Mouse (Mus musculus) lung, embryonic 14.5 days (tissue): Measurements from ENCODE around the gene Srxn1. TPM values are rescaled to one million over a fixed set of nuclear protein-coding genes. Genes with fewer than 3 reads are reported as not detected.

ENCODE experiments used
- ATAC-seq: fragments of 200-750 bp; cut with Nextera tagmentation; 2 replicates; pipeline ENCODE4 v1.8.0; 2017; ENCODE audit warnings: mild to moderate bottlenecking, moderate TSS enrichment, moderate library complexity; ENCODE audit not compliant: insufficient read depth
- DNase-seq: peaks from one replicate; pipeline ENCODE4 v3.0.0-alpha.2; 2015
- H3K27ac ChIP-seq: fragments of 300-500 bp; sonication (generic); 2 replicates; pipeline ENCODE4 v1.5.1; 2014; ENCODE audit warnings: low read depth, mild to moderate bottlenecking, moderate library complexity
- H3K27me3 ChIP-seq: fragments of 300-500 bp; sonication (generic); 2 replicates; pipeline ENCODE4 v1.6.1; 2014; ENCODE audit warnings: low read length, control low read depth; ENCODE audit not compliant: insufficient read depth
- H3K36me3 ChIP-seq: fragments of 300-500 bp; sonication (generic); 2 replicates; pipeline ENCODE4 v1.6.1; 2014; ENCODE audit warnings: control low read depth; ENCODE audit not compliant: insufficient read depth
- H3K4me1 ChIP-seq: fragments of 300-500 bp; sonication (generic); 2 replicates; pipeline ENCODE4 v1.6.1; 2014; ENCODE audit warnings: antibody characterized with exemption, control low read depth; ENCODE audit not compliant: insufficient read depth
- H3K4me2 ChIP-seq: fragments of 300-500 bp; sonication (generic); 2 replicates; pipeline ENCODE4 v1.6.1; 2014; ENCODE audit warnings: mild to moderate bottlenecking
- H3K4me3 ChIP-seq: fragments of 300-500 bp; sonication (generic); 2 replicates; pipeline ENCODE4 v1.5.1; 2014; ENCODE audit warnings: low read depth, low read length
- H3K9ac ChIP-seq: fragments of 300-500 bp; sonication (generic); 2 replicates; pipeline ENCODE4 v1.6.1; 2014
- H3K9me3 ChIP-seq: fragments of 300-500 bp; sonication (generic); 2 replicates; pipeline ENCODE4 v1.6.1; 2016; ENCODE audit warnings: low read depth, low read length, control low read depth
- CTCF ChIP-seq: IDR thresholded peaks from 2 replicates; pipeline ENCODE4 v1.5.1; 2016; ENCODE audit warnings: antibody characterized with exemption, low read depth
- WGBS: fragments of 180-500 bp; shearing (Covaris S2); extraction: QIAGEN DNeasy Blood & Tissue Kit; methylation state at CpG from one replicate; pipeline ENCODE4 v1.1.7; 2014; 5-methylcytosine and 5-hydroxymethylcytosine counted together
- polyA plus RNA-seq: library from polyadenylated mRNA; unstranded; fragments of >200 nt; fragmentation: Nextera tagmentation; extraction: Ambion mirVana; gene quantifications from 2 replicates; pipeline ENCODE4 v1.2.1, GENCODE M21; 2014

The Srxn1 gene
- polyA plus RNA-seq, 1 experiment from 2014 or later, result 6.6 TPM

GRCm38 (mm10) chr2:152155414-152156208 lies 50.3 kb downstream of the Srxn1 start:
- WGBS, result 26% methylated on average over 7 of the region's 7 CpGs
- Histone ChIP-seq H3K4me1 (no peaks in the 10 kb centered on the region), H3K27ac (no peak overlapping the region), H3K4me3 (no peak overlapping the region), H3K4me2 (no peak overlapping the region), H3K36me3 (no peaks in the 10 kb centered on the region), H3K9ac (no peak overlapping the region), H3K27me3 (no peaks in the 10 kb centered on the region), H3K9me3 (0 out of 2 replicates have a peak, but pooled peaks cover 5% of the 10 kb centered on the region)
- peak; percentile 76 for DNase-seq
- ATAC-seq, result peak; percentile 81; the same call in 1 of the 2 replicates
- TF ChIP-seq CTCF, result no peak

- Histone ChIP-seq H3K4me2 (no peak overlapping the region), H3K4me3 (no peak overlapping the region), H3K9ac (no peak overlapping the region), H3K36me3 (no peaks in the 10 kb centered on the region), H3K4me1 (no peaks in the 10 kb centered on the region), H3K9me3 (0 out of 2 replicates have a peak, but pooled peaks cover 5% of the 10 kb centered on the region), H3K27ac (no peak overlapping the region), H3K27me3 (no peaks in the 10 kb centered on the region)
- DNase-seq (no peak), ATAC-seq (no peak)
- 67% methylated on average over 6 of the region's 6 CpGs for WGBS
- TF ChIP-seq CTCF, result no peak
Observed at GRCm38 (mm10) chr2:152156471-152156870, 51.2 kb downstream of the Srxn1 start.

- no peak for DNase-seq
- no peak for ATAC-seq
- H3K36me3 ChIP-seq, result no peaks in the 10 kb centered on the region
- H3K9me3 ChIP-seq, result 0 out of 2 replicates have a peak, but pooled peaks cover 5% of the 10 kb centered on the region
- H3K4me2 ChIP-seq, result no peak overlapping the region
- TF ChIP-seq CTCF, result no peak
- H3K9ac ChIP-seq, result no peak overlapping the region
- H3K4me1 ChIP-seq, result no peaks in the 10 kb centered on the region
- H3K27me3 ChIP-seq, result no peaks in the 10 kb centered on the region
- WGBS, result 81% methylated on average over 1 of the region's 1 CpGs
- no peak overlapping the region for H3K4me3 ChIP-seq
- no peak overlapping the region for H3K27ac ChIP-seq
Observed at GRCm38 (mm10) chr2:152159487-152159886, 54.2 kb downstream of the Srxn1 start.

Other genes with a start within 250 kb of the Srxn1 start
- 0.23 and 0.32 TPM in 2 replicates for gene Angpt4, start 194.3 kb upstream of the Srxn1 start, polyA plus RNA-seq
- 29.3 and 29.4 TPM in 2 replicates for gene Fam110a, start 125.3 kb upstream of the Srxn1 start, polyA plus RNA-seq
- 0.72 and 1.5 TPM in 2 replicates for gene Slc52a3, start 109.0 kb upstream of the Srxn1 start, polyA plus RNA-seq
- not detected in 2 replicates for gene Scrt2, start 24.0 kb upstream of the Srxn1 start, polyA plus RNA-seq
- 9.9 and 11.0 TPM in 2 replicates for gene Tcf15, start 38.0 kb downstream of the Srxn1 start, polyA plus RNA-seq
- 97.1 and 98.2 TPM in 2 replicates for gene Csnk2a1, start 121.3 kb downstream of the Srxn1 start, polyA plus RNA-seq
- 34.7 and 39.4 TPM in 2 replicates for gene Tbc1d20, start 188.3 kb downstream of the Srxn1 start, polyA plus RNA-seq
- 85.8 and 92.8 TPM in 2 replicates for gene Rbck1, start 227.1 kb downstream of the Srxn1 start, polyA plus RNA-seq
- 2.2 and 2.7 TPM in 2 replicates for gene Trib3, start 238.5 kb downstream of the Srxn1 start, polyA plus RNA-seq